Mouse (Mus musculus): ENCODE measurements around the gene Nrp1. TPM values are rescaled to one million over a fixed set of nuclear protein-coding genes. Genes with fewer than 3 reads are reported as not detected.

Nrp1 gene
- polyA plus RNA-seq, 1 experiment from 2014 or later: 52.5 TPM

GRCm38 (mm10) chr8:128356170-128356569, 2.2 kb upstream of the Nrp1 start:
- Histone ChIP-seq H3K27me3 (peaks cover 18% of the 10 kb centered on the region), H3K9me3 (no peaks in the 10 kb centered on the region), H3K9ac (replicated peaks) (no peak overlapping the region), H3K27ac (no peak overlapping the region), H3K36me3 (no peaks in the 10 kb centered on the region), H3K4me3 (replicated peaks) (no peak overlapping the region), H3K4me1 (replicated peaks) (peaks cover 40% of the 10 kb centered on the region), H3K4me2 (replicated peaks) (peak overlapping the region; percentile 99; the same call in 1 of the 2 replicates)
- WGBS: 84% methylated on average over 5 of the region's 5 CpGs
- no peak for ATAC-seq

- no peaks in the 10 kb centered on the region for H3K36me3 ChIP-seq
- peaks cover 46% of the 10 kb centered on the region for H3K4me1 ChIP-seq (replicated peaks)
- peak; percentile 78 for ATAC-seq
- no peaks in the 10 kb centered on the region for H3K9me3 ChIP-seq
- peak overlapping the region; percentile 99 for H3K4me2 ChIP-seq (replicated peaks)
- peak overlapping the region; percentile 79 for H3K4me3 ChIP-seq (replicated peaks)
- WGBS: 2% methylated on average over 39 of the region's 49 CpGs
- peaks cover 18% of the 10 kb centered on the region for H3K27me3 ChIP-seq
- H3K9ac ChIP-seq (replicated peaks): peak overlapping the region; percentile 88
- peak overlapping the region; percentile 94 for H3K27ac ChIP-seq
Measured at GRCm38 (mm10) chr8:128356796-128357539, 1.4 kb upstream of the Nrp1 start.

- Histone ChIP-seq H3K4me2 (replicated peaks) (peak overlapping the region; percentile 99), H3K4me1 (replicated peaks) (peaks cover 53% of the 10 kb centered on the region), H3K27me3 (peaks cover 19% of the 10 kb centered on the region), H3K36me3 (no peaks in the 10 kb centered on the region), H3K4me3 (replicated peaks) (peak overlapping the region; percentile 79), H3K9me3 (no peaks in the 10 kb centered on the region), H3K9ac (replicated peaks) (peak overlapping the region; percentile 88), H3K27ac (peak overlapping the region; percentile 94)
- WGBS: under 1% methylated on average over 29 of the region's 29 CpGs
- peak; percentile 49 for ATAC-seq
Measured at GRCm38 (mm10) chr8:128357540-128358405, 631 bp upstream of the Nrp1 start.

DNA sequence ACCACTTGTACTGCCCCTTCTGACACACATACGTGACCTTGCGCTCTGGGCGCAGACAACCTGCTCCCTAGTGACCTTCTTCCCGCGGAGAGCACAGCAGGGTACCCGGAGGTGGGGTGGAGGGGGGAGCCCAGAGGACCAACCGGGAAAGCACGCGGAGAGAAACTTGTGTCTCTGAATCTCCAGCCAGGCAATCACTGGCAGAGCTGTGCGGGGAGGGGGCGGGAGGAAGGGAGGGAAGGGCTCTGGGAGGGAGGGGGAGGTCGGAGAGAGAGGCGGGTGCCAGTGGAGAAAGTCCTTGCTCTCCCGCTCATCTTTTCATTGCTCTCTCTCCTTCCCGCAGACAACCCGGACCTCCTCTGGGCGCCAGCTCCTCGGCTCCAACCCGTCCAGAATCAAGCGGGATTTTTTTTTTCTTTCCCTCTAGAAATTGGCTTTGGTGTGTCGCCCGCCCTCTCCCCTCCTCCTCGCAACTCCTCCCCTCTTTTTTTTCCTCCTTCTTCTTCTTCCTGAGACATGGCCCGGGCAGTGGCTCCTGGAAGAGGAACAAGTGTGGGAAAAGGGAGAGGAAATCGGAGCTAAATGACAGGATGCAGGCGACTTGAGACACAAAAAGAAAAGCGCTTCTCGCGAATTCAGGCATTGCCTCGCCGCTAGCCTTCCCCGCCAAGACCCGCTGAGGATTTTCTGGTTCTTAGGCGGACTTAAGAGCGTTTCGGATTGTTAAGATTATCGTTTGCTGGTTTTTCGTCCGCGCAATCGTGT, 534 bp downstream of the Nrp1 start:
- H3K27me3 ChIP-seq: peaks cover 21% of the 10 kb centered on the region
- peak overlapping the region; percentile 94 for H3K27ac ChIP-seq
- ATAC-seq: peak; percentile 32
- no peaks in the 10 kb centered on the region for H3K36me3 ChIP-seq
- peak overlapping the region; percentile 88 for H3K9ac ChIP-seq (replicated peaks)
- under 1% methylated on average over 40 of the region's 41 CpGs for WGBS
- H3K9me3 ChIP-seq: no peaks in the 10 kb centered on the region
- peak overlapping the region; percentile 79 for H3K4me3 ChIP-seq (replicated peaks)
- H3K4me2 ChIP-seq (replicated peaks): peak overlapping the region; percentile 99
- peaks cover 61% of the 10 kb centered on the region for H3K4me1 ChIP-seq (replicated peaks)

GRCm38 (mm10) chr8:128359521-128360318, 1.3 kb downstream of the Nrp1 start:
- 0% methylated on average over 39 of the region's 40 CpGs for WGBS
- peak; percentile 53 for ATAC-seq

DNA sequence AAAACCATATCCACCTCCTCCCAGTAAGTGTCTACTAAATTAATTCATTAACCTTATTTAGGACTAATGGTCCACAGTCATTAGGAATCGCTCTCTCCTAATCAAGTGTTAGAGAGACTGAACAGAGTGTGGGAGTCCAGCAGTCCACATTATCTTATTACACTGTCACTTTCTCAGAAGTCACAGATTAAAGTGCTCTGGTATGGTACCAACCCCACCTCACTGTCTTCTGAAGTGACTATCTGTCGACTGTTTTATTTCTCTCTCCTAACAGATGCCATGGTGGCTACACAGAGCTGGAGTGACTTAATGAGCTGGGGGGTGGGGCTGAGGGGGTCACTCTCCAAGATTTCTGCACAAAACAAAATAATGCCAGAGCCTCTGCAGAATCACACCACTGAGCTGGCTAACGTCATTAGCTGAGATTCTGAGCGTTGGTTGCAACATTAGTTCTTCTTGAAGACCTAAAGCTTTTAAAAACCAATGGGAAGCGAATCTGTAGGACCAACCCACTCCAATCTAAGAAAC, 3.0 kb downstream of the Nrp1 start:
- Histone ChIP-seq H3K36me3 (no peaks in the 10 kb centered on the region), H3K27me3 (peaks cover 5% of the 10 kb centered on the region; the same call in 1 of the 2 replicates), H3K9me3 (no peaks in the 10 kb centered on the region), H3K9ac (replicated peaks) (peak overlapping the region; percentile 88; the same call in 1 of the 2 replicates), H3K4me2 (replicated peaks) (peak overlapping the region; percentile 99), H3K27ac (no peak overlapping the region), H3K4me3 (replicated peaks) (peak overlapping the region; percentile 79), H3K4me1 (replicated peaks) (peaks cover 68% of the 10 kb centered on the region)
- 34% methylated on average over 5 of the region's 5 CpGs for WGBS
- ATAC-seq: no peak

More at GRCm38 (mm10) chr8:128359521-128360318, 1.3 kb downstream of the Nrp1 start:
- Histone ChIP-seq H3K4me1 (replicated peaks) (peaks cover 62% of the 10 kb centered on the region), H3K4me2 (replicated peaks) (peak overlapping the region; percentile 99), H3K4me3 (replicated peaks) (peak overlapping the region; percentile 79), H3K9ac (replicated peaks) (peak overlapping the region; percentile 88), H3K27me3 (peaks cover 21% of the 10 kb centered on the region), H3K27ac (peak overlapping the region; percentile 94), H3K9me3 (no peaks in the 10 kb centered on the region), H3K36me3 (no peaks in the 10 kb centered on the region)

GRCm38 (mm10) chr8:128362940-128363595, 4.7 kb downstream of the Nrp1 start:
- Histone ChIP-seq H3K4me2 (replicated peaks) (peak overlapping the region; percentile 99), H3K4me3 (replicated peaks) (peak overlapping the region; percentile 79), H3K9ac (replicated peaks) (peak overlapping the region; percentile 43), H3K27ac (no peak overlapping the region), H3K9me3 (no peaks in the 10 kb centered on the region), H3K4me1 (replicated peaks) (peaks cover 56% of the 10 kb centered on the region), H3K27me3 (peaks cover 3% of the 10 kb centered on the region; the same call in 1 of the 2 replicates), H3K36me3 (no peaks in the 10 kb centered on the region)
- no peak for ATAC-seq
- WGBS: 7% methylated on average over 11 of the region's 11 CpGs

DNA sequence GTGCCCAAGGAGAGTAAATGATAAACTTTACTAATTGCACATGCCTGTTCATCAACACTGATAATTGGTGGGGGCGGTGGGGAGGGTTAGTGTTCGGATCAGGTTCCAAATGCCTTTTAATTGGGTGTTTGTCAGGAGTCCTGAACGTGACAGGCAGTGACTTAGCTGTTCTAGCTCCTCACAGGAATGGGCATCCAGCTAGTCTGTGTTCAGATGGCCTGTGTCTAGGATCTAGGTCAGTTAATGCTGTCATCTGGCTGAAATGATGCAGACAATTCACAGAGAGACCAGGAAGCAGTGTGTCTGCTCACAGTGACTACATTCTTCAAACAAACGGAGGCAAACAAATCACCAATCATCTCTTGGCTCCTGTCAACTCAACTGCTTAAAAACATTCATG, 12.1 kb downstream of the Nrp1 start:
- H3K36me3 ChIP-seq: 0 out of 2 replicates have a peak, but pooled peaks cover 3% of the 10 kb centered on the region
- H3K9ac ChIP-seq (replicated peaks): no peak overlapping the region
- H3K4me1 ChIP-seq (replicated peaks): peaks cover 18% of the 10 kb centered on the region
- no peaks in the 10 kb centered on the region for H3K27me3 ChIP-seq
- no peak overlapping the region for H3K4me2 ChIP-seq (replicated peaks)
- ATAC-seq: no peak
- no peak overlapping the region for H3K27ac ChIP-seq
- no peak overlapping the region for H3K4me3 ChIP-seq (replicated peaks)
- no peaks in the 10 kb centered on the region for H3K9me3 ChIP-seq
- 76% methylated on average over 4 of the region's 4 CpGs for WGBS

GRCm38 (mm10) chr8:128371026-128371425, 12.6 kb downstream of the Nrp1 start:
- WGBS: 79% methylated on average over 6 of the region's 6 CpGs
- no peak for ATAC-seq
- no peak overlapping the region for H3K4me2 ChIP-seq (replicated peaks)
- H3K36me3 ChIP-seq: 0 out of 2 replicates have a peak, but pooled peaks cover 3% of the 10 kb centered on the region
- no peak overlapping the region for H3K9ac ChIP-seq (replicated peaks)
- H3K9me3 ChIP-seq: no peaks in the 10 kb centered on the region
- no peak overlapping the region for H3K27ac ChIP-seq
- H3K27me3 ChIP-seq: no peaks in the 10 kb centered on the region
- H3K4me1 ChIP-seq (replicated peaks): peaks cover 17% of the 10 kb centered on the region
- no peak overlapping the region for H3K4me3 ChIP-seq (replicated peaks)

DNA sequence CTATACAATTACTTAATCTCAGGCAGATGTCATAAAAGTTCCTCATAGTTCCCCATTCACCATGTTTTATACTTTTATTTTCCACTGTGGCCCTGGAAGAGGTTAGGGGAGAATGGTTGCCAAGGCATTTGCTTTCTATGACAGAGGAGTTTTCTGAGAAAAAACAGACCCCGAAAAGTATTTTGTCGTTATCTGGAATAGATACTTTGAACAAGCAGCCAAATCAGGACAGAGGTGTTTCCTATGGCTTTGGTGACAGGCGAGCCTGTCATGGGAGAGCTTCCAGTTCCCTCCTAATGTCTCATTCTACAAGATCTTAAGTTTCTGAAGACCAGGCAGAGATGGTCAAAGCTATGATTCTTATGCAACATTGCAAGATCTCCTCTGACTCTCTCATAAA, 13.4 kb downstream of the Nrp1 start:
- H3K4me1 ChIP-seq (replicated peaks): 0 out of 2 replicates have a peak, but pooled peaks cover 17% of the 10 kb centered on the region
- 0 out of 2 replicates have a peak, but pooled peaks cover 3% of the 10 kb centered on the region for H3K36me3 ChIP-seq
- H3K4me2 ChIP-seq (replicated peaks): no peak overlapping the region
- no peak overlapping the region for H3K27ac ChIP-seq
- H3K9me3 ChIP-seq: no peaks in the 10 kb centered on the region
- no peak overlapping the region for H3K4me3 ChIP-seq (replicated peaks)
- no peak overlapping the region for H3K9ac ChIP-seq (replicated peaks)
- H3K27me3 ChIP-seq: no peaks in the 10 kb centered on the region
- 94% methylated on average over 3 of the region's 3 CpGs for WGBS
- no peak for ATAC-seq

Data from midbrain, embryonic 13.5 days (tissue).